Mouse (Mus musculus) MEL (cell line): ENCODE data around the gene Ifna5. TPM values are rescaled to one million over a fixed set of nuclear protein-coding genes. Genes with fewer than 3 reads are reported as not detected.

Experiments used
- DNase-seq: peaks from one replicate; pipeline ENCODE4 v3.0.0; 2011; ENCODE audit warnings: low read depth, low spot score
- H3K27ac ChIP-seq: 2 replicates; pipeline ENCODE4 v1.5.1; 2012; ENCODE audit warnings: low read depth, mild to moderate bottlenecking, control low read depth, low read length, moderate library complexity; ENCODE audit not compliant: control insufficient read depth
- H3K27me3 ChIP-seq, 2 experiments: fragments of 150-350 bp in 1 of 2; sonication (generic) in 1 of 2; 2 replicates each; pipeline ENCODE4 v1.6.1; 2012; ENCODE audit warnings: low read length in 2 of 2, mild to moderate bottlenecking in 2 of 2, improper control_type of control experiment in 1 of 2, moderate library complexity in 1 of 2; ENCODE audit not compliant: insufficient read depth in 2 of 2, control insufficient read depth in 1 of 2
- H3K36me3 ChIP-seq, 2 experiments: 2 replicates each; pipeline ENCODE4 v1.6.1; 2012 to 2014; ENCODE audit warnings: low read length in 2 of 2, improper control_type of control experiment in 1 of 2, inconsistent platforms in 1 of 2, mild to moderate bottlenecking in 1 of 2; ENCODE audit not compliant: insufficient read depth in 2 of 2, control insufficient read depth in 1 of 2
- H3K4me1 ChIP-seq, 2 experiments: fragments of 150-350 bp in 1 of 2; sonication (generic) in 1 of 2; 2 replicates each; pipeline ENCODE4 v1.6.1; 2012; ENCODE audit warnings: low read length in 2 of 2, improper control_type of control experiment in 1 of 2, mild to moderate bottlenecking in 1 of 2; ENCODE audit not compliant: insufficient read depth in 2 of 2, control insufficient read depth in 1 of 2
- H3K4me3 ChIP-seq, 2 experiments: fragments of 150-350 bp in 1 of 2; sonication (generic) in 1 of 2; 2 replicates each; pipeline ENCODE4 v1.5.1; 2012; ENCODE audit warnings: low read depth in 2 of 2, low read length in 2 of 2, mild to moderate bottlenecking in 2 of 2, moderate library complexity in 2 of 2, control low read depth in 1 of 2, improper control_type of control experiment in 1 of 2; ENCODE audit not compliant: control insufficient read depth in 1 of 2, insufficient read depth in 1 of 2
- H3K79me2 ChIP-seq: 2 replicates; pipeline ENCODE4 v1.6.1; 2012; ENCODE audit warnings: mild to moderate bottlenecking, low read length, moderate library complexity; ENCODE audit not compliant: control insufficient read depth, poor library complexity, insufficient read depth
- H3K9ac ChIP-seq: 2 replicates; pipeline ENCODE4 v1.6.1; 2012; ENCODE audit warnings: low read depth, mild to moderate bottlenecking, control low read depth, low read length, moderate library complexity; ENCODE audit not compliant: control insufficient read depth, poor library complexity, severe bottlenecking
- H3K9me3 ChIP-seq: fragments of 150-350 bp; sonication (generic); replicated peaks from 2 replicates; pipeline ENCODE4 v1.6.1; 2012; ENCODE audit warnings: mild to moderate bottlenecking, low read length, improper control_type of control experiment, moderate library complexity; ENCODE audit not compliant: insufficient read depth
- BHLHE40 ChIP-seq: IDR thresholded peaks from 2 replicates; pipeline ENCODE4 v1.6.1; 2012; ENCODE audit warnings: low read depth, mild to moderate bottlenecking, inconsistent platforms, low read length, improper control_type of control experiment, borderline replicate concordance
- CHD2 ChIP-seq: IDR thresholded peaks from 2 replicates; pipeline ENCODE4 v1.6.1; 2011; ENCODE audit warnings: low read length, improper control_type of control experiment
- CTCF ChIP-seq, 3 experiments: IDR thresholded peaks in 2 of 3; conservative IDR thresholded peaks in 1 of 3; 2 replicates each; pipeline ENCODE4 v1.5.1; 2011 to 2012; ENCODE audit warnings: low read length in 3 of 3, low read depth in 2 of 3, mild to moderate bottlenecking in 2 of 3, improper control_type of control experiment in 1 of 3, inconsistent platforms in 1 of 3, mixed read lengths in 1 of 3, moderate library complexity in 1 of 3; ENCODE audit not compliant: control insufficient read depth in 1 of 3, insufficient read depth in 1 of 3, poor library complexity in 1 of 3, severe bottlenecking in 1 of 3
- E2F4 ChIP-seq: IDR thresholded peaks from 2 replicates; pipeline ENCODE4 v1.6.1; 2011; ENCODE audit warnings: low read depth, low read length, improper control_type of control experiment, borderline replicate concordance
- EP300 ChIP-seq, 2 experiments: IDR thresholded peaks; 2 replicates each; pipeline ENCODE4 v1.6.1; 2011; ENCODE audit warnings: improper control_type of control experiment in 2 of 2, low read length in 2 of 2, low read depth in 1 of 2, mild to moderate bottlenecking in 1 of 2
- ETS1 ChIP-seq: IDR thresholded peaks from 2 replicates; pipeline ENCODE4 v1.6.1; 2012; ENCODE audit warnings: low read depth, mild to moderate bottlenecking, inconsistent platforms, low read length, improper control_type of control experiment, moderate library complexity
- HCFC1 ChIP-seq: IDR thresholded peaks from 2 replicates; pipeline ENCODE4 v1.6.1; 2012; ENCODE audit warnings: low read depth, mild to moderate bottlenecking, inconsistent platforms, low read length, improper control_type of control experiment, moderate library complexity
- MAX ChIP-seq: IDR thresholded peaks from 2 replicates; pipeline ENCODE4 v1.6.1; 2011; ENCODE audit warnings: low read length, improper control_type of control experiment
- MEF2A ChIP-seq: IDR thresholded peaks from 2 replicates; pipeline ENCODE4 v1.6.1; 2014; ENCODE audit warnings: low read depth, mild to moderate bottlenecking, inconsistent platforms, low read length, improper control_type of control experiment; ENCODE audit not compliant: poor library complexity, insufficient replicate concordance, severe bottlenecking; ENCODE audit errors: extremely low read depth
- MXI1 ChIP-seq: IDR thresholded peaks from 2 replicates; pipeline ENCODE4 v1.6.1; 2011; ENCODE audit warnings: mild to moderate bottlenecking, low read depth, low read length, improper control_type of control experiment
- MYB ChIP-seq: IDR thresholded peaks from 2 replicates; pipeline ENCODE4 v1.6.1; 2011; ENCODE audit warnings: mild to moderate bottlenecking, low read depth, low read length, improper control_type of control experiment
- NELFE ChIP-seq: IDR thresholded peaks from 2 replicates; pipeline ENCODE4 v1.6.1; 2011; ENCODE audit warnings: low read depth, low read length, improper control_type of control experiment
- NRF1 ChIP-seq: IDR thresholded peaks from 2 replicates; pipeline ENCODE4 v1.6.1; 2014; ENCODE audit warnings: low read depth, mild to moderate bottlenecking, inconsistent platforms, low read length, improper control_type of control experiment, moderate library complexity; ENCODE audit not compliant: poor library complexity, insufficient read depth, severe bottlenecking
- POLR2AphosphoS2 ChIP-seq: IDR thresholded peaks from 2 replicates; pipeline ENCODE4 v1.6.1; 2011; ENCODE audit warnings: low read length, improper control_type of control experiment
- POLR2AphosphoS5 ChIP-seq: IDR thresholded peaks from 2 replicates; pipeline ENCODE4 v1.6.1; 2012; ENCODE audit warnings: low read depth, borderline replicate concordance, mild to moderate bottlenecking, inconsistent platforms, low read length, moderate library complexity, mixed read lengths
- RAD21 ChIP-seq: IDR thresholded peaks from 2 replicates; pipeline ENCODE4 v1.6.1; 2011; ENCODE audit warnings: mild to moderate bottlenecking, low read depth, low read length, improper control_type of control experiment
- SIN3A ChIP-seq: IDR thresholded peaks from 2 replicates; pipeline ENCODE4 v1.6.1; 2012; ENCODE audit warnings: low read length, improper control_type of control experiment, inconsistent platforms
- SMC3 ChIP-seq: IDR thresholded peaks from 2 replicates; pipeline ENCODE4 v1.6.1; 2011; ENCODE audit warnings: low read depth, low read length, improper control_type of control experiment
- TAL1 ChIP-seq: IDR thresholded peaks from 2 replicates; pipeline ENCODE4 v1.6.1; 2012; ENCODE audit warnings: mild to moderate bottlenecking, inconsistent platforms, low read length, moderate library complexity, mixed read lengths
- TBP ChIP-seq: IDR thresholded peaks from 2 replicates; pipeline ENCODE4 v1.8.0; 2011; ENCODE audit warnings: low read depth, low read length, improper control_type of control experiment
- USF2 ChIP-seq, 2 experiments: IDR thresholded peaks; 2 replicates each; pipeline ENCODE4 v1.6.1; 2011 to 2012; ENCODE audit warnings: improper control_type of control experiment in 2 of 2, low read length in 2 of 2, borderline replicate concordance in 1 of 2, inconsistent platforms in 1 of 2, low read depth in 1 of 2, mild to moderate bottlenecking in 1 of 2; ENCODE audit not compliant: insufficient read depth in 1 of 2
- ZC3H11A ChIP-seq: IDR thresholded peaks from 2 replicates; pipeline ENCODE4 v1.6.1; 2012; ENCODE audit warnings: low read depth, mild to moderate bottlenecking, inconsistent platforms, low read length, improper control_type of control experiment
- ZKSCAN1 ChIP-seq: IDR thresholded peaks from 2 replicates; pipeline ENCODE4 v1.6.1; 2012; ENCODE audit warnings: low read depth, mild to moderate bottlenecking, inconsistent platforms, low read length, improper control_type of control experiment, moderate library complexity
- ZMIZ1 ChIP-seq: IDR thresholded peaks from 2 replicates; pipeline ENCODE4 v1.6.1; 2012; ENCODE audit warnings: low read depth, mild to moderate bottlenecking, inconsistent platforms, low read length, improper control_type of control experiment, moderate library complexity
- polyA plus RNA-seq, 2 experiments: library from polyadenylated mRNA; stranded (reverse) in 1 of 2; unstranded in 1 of 2; fragments of >175 nt in 1 of 2; fragments of >200 nt in 1 of 2; gene quantifications; 2 replicates each; pipeline versions ENCODE4 v1.2.1 to v1.2.4; 2012; ENCODE audit warnings: low replicate concordance in 2 of 2, low read depth in 1 of 2; ENCODE audit not compliant: insufficient read length in 2 of 2, insufficient read depth in 1 of 2, missing spikeins in 1 of 2
- total RNA-seq: library from RNA; depleted of rRNA; stranded (reverse); fragments of 300-350 nt; gene quantifications from 2 replicates; pipeline ENCODE4 v1.2.3, GENCODE M21; 2012

Ifna5 gene
- total and polyA plus RNA-seq, 3 experiments, result not detected

DNA sequence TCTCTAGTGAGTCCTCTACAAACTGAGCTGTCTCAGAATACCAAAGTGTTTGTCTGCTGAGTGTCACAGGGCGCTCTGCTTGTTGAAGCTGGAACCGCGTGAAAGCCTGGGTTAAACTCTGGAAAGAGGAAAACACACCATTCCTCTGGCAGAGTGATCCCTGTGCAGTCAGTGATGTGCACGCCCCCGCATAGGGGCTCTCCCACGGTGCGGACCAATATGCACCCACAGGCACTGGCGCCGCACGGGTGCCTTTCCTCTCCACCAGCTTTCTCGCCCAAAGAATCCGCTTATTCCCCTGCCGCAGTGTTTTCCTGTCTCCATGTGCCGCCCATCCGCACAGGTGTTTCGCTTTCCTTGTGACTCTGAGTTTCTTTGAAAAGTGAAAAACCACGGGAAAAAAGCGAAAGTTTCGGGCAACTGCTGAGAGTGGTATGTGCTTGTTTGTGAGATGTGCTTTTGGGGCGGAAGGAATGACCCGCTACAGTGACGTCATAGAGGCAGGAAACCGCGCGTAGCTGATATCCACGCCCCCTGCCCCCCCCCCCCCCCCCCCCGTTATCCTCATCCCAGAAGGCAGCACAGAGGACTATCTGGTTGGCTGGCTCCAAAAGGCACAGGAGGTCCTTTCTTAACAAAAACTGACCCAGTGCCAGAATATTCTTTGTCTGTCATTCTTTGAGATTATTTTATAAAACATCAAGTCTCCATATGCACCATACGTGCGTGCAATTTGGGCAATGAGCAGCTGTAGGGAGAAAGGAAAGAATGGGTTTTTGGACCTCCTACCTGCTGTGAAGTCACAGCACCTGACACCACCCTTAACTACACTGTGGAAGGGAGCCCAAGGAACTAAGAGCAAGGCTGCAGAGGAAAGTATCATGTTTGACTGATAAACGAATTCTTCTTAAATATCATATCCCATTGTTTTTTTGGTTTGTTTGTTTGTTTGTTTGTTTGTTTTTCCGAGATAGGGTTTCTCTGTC, 32.9 kb downstream of the Ifna5 start (continued):
- TF ChIP-seq CTCF (IDR thresholded peaks at IDR 0.05 in 2 of 3, conservative IDR thresholded peaks at IDR 0.05 in 1 of 3; ENCODE audit: control insufficient read depth in 1 of 3, insufficient read depth in 1 of 3, low read depth in 2 of 3, low read length in 3 of 3, poor library complexity in 1 of 3, severe bottlenecking in 1 of 3) (no peak), SIN3A (peak; percentile 77), TBP (no peak), USF2 (IDR thresholded peaks at IDR 0.05; ENCODE audit: borderline replicate concordance in 1 of 2, insufficient read depth in 1 of 2, low read depth in 1 of 2, low read length in 2 of 2) (no peak), ZC3H11A (no peak), ZKSCAN1 (no peak), MXI1 (peak; percentile 52; the same call in 1 of the 2 replicates), POLR2AphosphoS2 (peak; percentile 46; the same call in 1 of the 2 replicates), TAL1 (no peak), NRF1 (no peak), BHLHE40 (no peak), HCFC1 (peak; percentile 50), MAX (no peak), ZMIZ1 (0 out of 2 replicates have a peak, but pooled peaks have one; percentile 33), E2F4 (peak; percentile 54; the same call in 1 of the 2 replicates), MYB (no peak), MEF2A (no peak), CHD2 (no peak), ETS1 (peak; percentile 50), EP300 (IDR thresholded peaks at IDR 0.05; ENCODE audit: low read depth in 1 of 2, low read length in 2 of 2) (no peak; a peak in 1 of 4 replicates)

DNA sequence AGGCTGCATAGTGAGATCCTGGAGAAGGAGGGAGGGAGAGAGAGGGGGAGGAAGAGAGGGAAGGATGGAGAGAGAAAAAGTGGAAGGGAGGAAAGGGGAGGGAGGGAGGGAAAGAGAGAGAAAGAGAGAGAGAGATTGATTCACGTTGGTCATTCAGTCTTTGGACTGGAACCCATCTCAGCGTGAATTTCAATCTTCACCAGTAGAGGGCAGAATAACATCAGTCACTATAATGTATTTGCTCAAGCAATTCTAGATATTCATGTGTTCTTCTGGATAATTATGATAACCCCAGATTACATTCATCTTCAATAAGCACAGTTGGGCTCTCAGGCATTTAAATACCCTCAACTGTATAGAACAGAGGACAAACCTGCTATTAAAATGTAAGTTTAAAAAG, 37.4 kb downstream of the Ifna5 start:
- H3K9me3 ChIP-seq, result no peaks in the 10 kb centered on the region
- no peak overlapping the region for H3K4me3 ChIP-seq
- no peak overlapping the region for H3K27ac ChIP-seq
- H3K9ac ChIP-seq, result no peak overlapping the region
- peak; percentile 65 for DNase-seq
- TF ChIP-seq POLR2AphosphoS5 (no peak), RAD21 (peak; percentile 94), HCFC1 (no peak), ZC3H11A (peak; percentile 92), NELFE (no peak), CTCF (IDR thresholded peaks at IDR 0.05 in 2 of 3, conservative IDR thresholded peaks at IDR 0.05 in 1 of 3; ENCODE audit: control insufficient read depth in 1 of 3, insufficient read depth in 1 of 3, low read depth in 2 of 3, low read length in 3 of 3, poor library complexity in 1 of 3, severe bottlenecking in 1 of 3) (peak; percentile 40 to 89 (median 66)), SMC3 (peak; percentile 87)
- H3K27me3 ChIP-seq, result no peaks in the 10 kb centered on the region
- no peaks in the 10 kb centered on the region for H3K79me2 ChIP-seq
- H3K36me3 ChIP-seq, result peaks cover 0 to 18% of the 10 kb centered on the region in 2 experiments; a peak in 2 of 4 replicates
- peaks cover 11 to 19% of the 10 kb centered on the region in 2 experiments for H3K4me1 ChIP-seq
